Mouse (Mus musculus) bone marrow macrophage, adult 2 months (primary cell): Measurements from ENCODE around the gene Slc6a3.

Source experiments
- CTCF ChIP-seq: IDR thresholded peaks from 2 replicates; pipeline ENCODE4 v1.5.1; 2012; ENCODE audit warnings: low read depth, mild to moderate bottlenecking, low read length, moderate library complexity
- POLR2A ChIP-seq: IDR thresholded peaks from 2 replicates; pipeline ENCODE4 v1.6.1; 2012; ENCODE audit warnings: mild to moderate bottlenecking, low read depth, low read length, borderline replicate concordance

DNA sequence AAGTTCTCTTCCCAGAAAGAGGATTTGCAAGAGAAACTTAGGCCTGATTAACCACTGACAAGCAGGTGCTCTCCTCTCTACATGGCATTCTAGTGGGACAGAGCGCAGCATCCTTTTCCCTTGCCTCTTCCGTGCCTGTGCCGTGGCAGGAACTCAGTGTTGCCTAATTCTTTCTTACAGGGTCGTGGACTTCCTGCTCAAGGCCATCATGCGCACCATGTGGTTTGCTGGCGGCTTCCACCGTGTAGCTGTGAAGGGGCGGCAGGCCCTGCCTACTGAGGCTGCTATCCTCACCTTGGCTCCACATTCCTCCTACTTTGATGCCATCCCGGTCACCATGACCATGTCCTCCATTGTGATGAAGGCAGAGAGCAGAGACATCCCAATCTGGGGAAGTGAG, 47.8 kb upstream of the Slc6a3 start:
- TF ChIP-seq POLR2A (no peak), CTCF (no peak)
